In genomic region chr3:84814157-84814761, GRCm38 (mm10) we compare ENCODE assay signal across 1 mouse cellular context.
A peak's percentile ranks its signal among the peaks of the same experiment; 100 is the strongest.
TF ChIP-seq lines count a peak whose summit lies in the region.

No protein-coding gene starts in this region.

TF ChIP-seq in MEL, 35 proteins besides CTCF, POLR2A, EP300 and RAD21 (continued from another document):
- TF ChIP-seq BHLHE40 (IDR thresholded peaks at IDR 0.05; ENCODE audit: borderline replicate concordance, low read depth, low read length) (no peak), USF2 (IDR thresholded peaks at IDR 0.05; ENCODE audit: borderline replicate concordance in 1 of 2, insufficient read depth in 1 of 2, low read depth in 1 of 2, low read length in 2 of 2) (no peak), GATA1 (IDR thresholded peaks at IDR 0.05; ENCODE audit: low read depth, low read length) (no peak), ETS1 (IDR thresholded peaks at IDR 0.05; ENCODE audit: low read depth, low read length) (peak; percentile 71)
